Mouse (Mus musculus) olfactory bulb, adult 2 months (tissue): ENCODE data around the gene Tagap.

Experiments used
- CTCF ChIP-seq: fragments of 200-500 bp; IDR thresholded peaks from 2 replicates; pipeline ENCODE4 v1.5.1; 2012; ENCODE audit warnings: low read depth, mild to moderate bottlenecking, low read length, moderate library complexity; ENCODE audit not compliant: insufficient read depth
- POLR2A ChIP-seq: fragments of 200-500 bp; IDR thresholded peaks from 2 replicates; pipeline ENCODE4 v1.6.1; 2012; ENCODE audit warnings: mild to moderate bottlenecking, low read depth, low read length, moderate library complexity; ENCODE audit not compliant: insufficient read depth

DNA sequence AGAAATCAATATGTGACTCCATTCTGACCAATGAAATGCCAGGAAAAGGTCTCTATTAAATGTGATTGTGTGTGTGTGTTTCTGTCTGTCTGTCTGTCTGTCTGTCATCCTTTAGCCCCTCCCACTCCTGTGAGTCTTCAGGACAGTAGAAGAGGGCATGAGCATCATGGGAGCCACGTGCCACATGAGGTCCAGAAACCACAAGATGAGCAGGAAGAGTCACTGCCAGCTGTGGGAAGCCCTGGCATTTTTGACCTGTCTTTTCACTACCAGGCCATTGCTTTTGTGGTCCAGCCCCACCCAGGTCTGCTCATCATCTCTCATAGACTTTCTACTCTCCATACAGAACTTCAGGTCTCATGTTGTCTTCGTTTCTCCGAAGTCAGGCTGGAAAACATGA lies 31.7 kb upstream of the Tagap start:
- TF ChIP-seq POLR2A: no peak
- no peak for TF ChIP-seq CTCF
